In the genomic region with DNA sequence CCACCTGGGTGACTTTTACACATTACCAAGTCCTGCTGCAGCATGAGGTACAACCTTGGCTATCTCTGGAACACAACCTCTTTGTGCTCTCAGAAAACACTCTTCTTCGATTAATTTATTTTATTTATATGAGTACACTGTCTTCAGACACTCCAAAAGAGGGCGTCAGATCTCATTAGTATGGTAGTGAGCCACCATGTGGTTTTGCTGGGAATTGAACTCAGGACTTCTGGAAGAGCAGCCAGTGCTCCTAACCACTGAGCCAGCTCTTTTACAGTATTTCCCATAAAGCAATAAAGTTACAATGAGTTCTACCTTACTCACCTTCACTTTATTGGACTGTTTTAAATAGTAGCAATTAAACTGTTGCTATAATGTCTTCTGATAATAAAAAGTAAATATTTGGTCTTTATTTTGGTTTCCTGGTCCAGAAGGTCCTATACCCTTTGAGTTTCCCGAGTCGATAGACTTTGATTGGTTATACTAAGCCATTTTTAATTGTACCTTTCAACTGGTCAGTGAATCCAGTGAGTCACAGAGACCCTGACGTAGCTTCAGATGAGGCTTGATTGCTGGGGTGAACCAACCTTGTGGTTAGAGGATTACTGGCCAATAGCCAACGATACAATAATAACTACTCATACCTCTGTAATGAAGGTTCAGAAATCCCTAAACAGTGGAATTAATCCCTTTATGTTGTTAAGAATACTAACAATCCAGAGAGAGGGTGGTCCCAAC, we compare ENCODE assay signal across 14 mouse cellular contexts. TPM values are rescaled to one million over a fixed set of nuclear protein-coding genes. Genes with fewer than 3 reads are reported as not detected.
A peak's percentile ranks its signal among the peaks of the same experiment; 100 is the strongest.
DNase-seq lines count a peak whose midpoint lies in the region; ATAC-seq and TF ChIP-seq lines count a peak whose summit lies in the region.
"Had no signal": no experiment of that assay in that cellular context is flagged by ENCODE, and none has a peak within 500 bp of the region (broad histone marks: within the 10 kb centered on the region; RNA-seq: fewer than 3 reads in every experiment).

No protein-coding gene starts in this region.

- H3K4me2 ChIP-seq in kidney, embryonic 14.5 days (replicated peaks; ENCODE audit: low read depth, low read length) = no peak overlapping the region

- H3K9ac ChIP-seq in kidney, embryonic 14.5 days (ENCODE audit: low read depth, low read length) = no peak overlapping the region
- H3K9ac ChIP-seq: heart, embryonic 15.5 days; limb, embryonic 12.5 days; lung, embryonic 15.5 days; neural tube, embryonic 12.5 days had no signal

- TF ChIP-seq POLR2A in cerebellum, adult 2 months (IDR thresholded peaks at IDR 0.05; ENCODE audit: borderline replicate concordance, insufficient read depth, low read length) = no peak

- DNase-seq in cerebellum, adult 9-10 months = peak; percentile 5
- DNase-seq in cerebellum, adult 2 months = no peak
- no peak for DNase-seq in layer of hippocampus, adult 2 months (ENCODE audit: low spot score in 2 of 2)
- no peak for DNase-seq in layer of hippocampus, adult 18-20 months (ENCODE audit: low spot score in 2 of 2)
- DNase-seq in 416B (ENCODE audit: low read depth) = peak; percentile 66
- DNase-seq in induced T-regulatory cell, adult 2 months (ENCODE audit: low read depth) = peak; percentile 34
- no peak for DNase-seq in retina, postnatal 1 day

- no peak for ATAC-seq in kidney, embryonic 14.5 days (ENCODE audit: low FRiP score, low TSS enrichment)

- no peak overlapping the region for H3K27ac ChIP-seq in cerebellum, adult 2 months (ENCODE audit: insufficient read depth, low read length)
- no peak overlapping the region for H3K27ac ChIP-seq in layer of hippocampus, adult 2 months
- H3K27ac ChIP-seq in kidney, embryonic 14.5 days (ENCODE audit: low read depth, low read length) = no peak overlapping the region
- H3K27ac ChIP-seq: heart, embryonic 15.5 days; limb, embryonic 12.5 days; lung, embryonic 15.5 days; midbrain, embryonic 10.5 days; neural tube, embryonic 12.5 days had no signal

- H3K9me3 ChIP-seq in kidney, embryonic 14.5 days (ENCODE audit: control insufficient read depth, low read length) = no peaks in the 10 kb centered on the region
- H3K9me3 ChIP-seq: heart, embryonic 15.5 days; limb, embryonic 12.5 days; lung, embryonic 15.5 days; midbrain, embryonic 10.5 days; neural tube, embryonic 12.5 days had no signal

- no peaks in the 10 kb centered on the region for H3K36me3 ChIP-seq in kidney, embryonic 14.5 days (ENCODE audit: control insufficient read depth, insufficient read depth, low read length)
- H3K36me3 ChIP-seq: heart, embryonic 15.5 days; limb, embryonic 12.5 days; lung, embryonic 15.5 days; midbrain, embryonic 10.5 days; neural tube, embryonic 12.5 days had no signal

- WGBS in cerebellum, adult 2 months = 65% methylated on average over 6 of the region's 6 CpGs
- WGBS in kidney, embryonic 14.5 days = 60% methylated on average over 6 of the region's 6 CpGs

- no peaks in the 10 kb centered on the region for H3K27me3 ChIP-seq in cerebellum, adult 2 months (ENCODE audit: control insufficient read depth, insufficient read depth, low read length)
- peaks cover 13% of the 10 kb centered on the region; the same call in 1 of the 2 replicates for H3K27me3 ChIP-seq in kidney, embryonic 14.5 days (ENCODE audit: control insufficient read depth, insufficient read depth, low read length)

- H3K4me1 ChIP-seq in cerebellum, adult 2 months (ENCODE audit: control insufficient read depth, insufficient read depth, low read length) = 0 out of 2 replicates have a peak, but pooled peaks cover 3% of the 10 kb centered on the region
- H3K4me1 ChIP-seq in kidney, embryonic 14.5 days (ENCODE audit: control insufficient read depth, insufficient read depth, low read length) = peaks cover 12% of the 10 kb centered on the region; the same call in 1 of the 2 replicates

- H3K4me3 ChIP-seq in cerebellum, adult 2 months (replicated peaks; ENCODE audit: insufficient read depth, low read depth, low read length) = no peak overlapping the region
- H3K4me3 ChIP-seq in layer of hippocampus, adult 2 months = no peak overlapping the region
- no peak overlapping the region for H3K4me3 ChIP-seq in kidney, embryonic 14.5 days (ENCODE audit: low read length)
- H3K4me3 ChIP-seq: erythroblast, embryonic 14.5 days had no signal

- TF ChIP-seq CTCF in cerebellum, adult 2 months (IDR thresholded peaks at IDR 0.05; ENCODE audit: borderline replicate concordance, insufficient read depth, low read depth, low read length) = no peak
- peak; percentile 50 for TF ChIP-seq CTCF in layer of hippocampus, adult 2 months (conservative IDR thresholded peaks at IDR 0.05)

RNA-seq across cellular contexts. Expression of a gene that starts 26.1 kb away (rescaled TPM):
- 33.4 and 34.9 TPM in 2 replicates for polyA plus RNA-seq in cerebellum, adult 2 months (2012; rRNA removed)
- total RNA-seq in layer of hippocampus, adult 2 months (2021) = 10 to 100 TPM; 43.9 to 44.7 TPM
- 10 to 100 TPM; 44.0 to 53.9 TPM for total RNA-seq in layer of hippocampus, adult 18-20 months (2021)
- polyA plus RNA-seq in kidney, embryonic 14.5 days (2014; fragmentation: Nextera tagmentation; extraction: Ambion mirVana) = 9.8 and 11.2 TPM in 2 replicates
- polyA plus RNA-seq: erythroblast, embryonic 14.5 days had no signal

Comparison
In these comparisons a context has a peak if more than half of its experiments do, and no peak if none do; other contexts are left out.
1. DNase-seq: peak in cerebellum, adult 9-10 months (single experiment), 416B (single experiment) and induced T-regulatory cell, adult 2 months (single experiment); none in cerebellum, adult 2 months (0 of 2), layer of hippocampus, adult 2 months (0 of 2), layer of hippocampus, adult 18-20 months (0 of 2) and retina, postnatal 1 day (single experiment).